Mouse (Mus musculus): Measurements from ENCODE around the gene Sfmbt2.

The Sfmbt2 gene

DNA sequence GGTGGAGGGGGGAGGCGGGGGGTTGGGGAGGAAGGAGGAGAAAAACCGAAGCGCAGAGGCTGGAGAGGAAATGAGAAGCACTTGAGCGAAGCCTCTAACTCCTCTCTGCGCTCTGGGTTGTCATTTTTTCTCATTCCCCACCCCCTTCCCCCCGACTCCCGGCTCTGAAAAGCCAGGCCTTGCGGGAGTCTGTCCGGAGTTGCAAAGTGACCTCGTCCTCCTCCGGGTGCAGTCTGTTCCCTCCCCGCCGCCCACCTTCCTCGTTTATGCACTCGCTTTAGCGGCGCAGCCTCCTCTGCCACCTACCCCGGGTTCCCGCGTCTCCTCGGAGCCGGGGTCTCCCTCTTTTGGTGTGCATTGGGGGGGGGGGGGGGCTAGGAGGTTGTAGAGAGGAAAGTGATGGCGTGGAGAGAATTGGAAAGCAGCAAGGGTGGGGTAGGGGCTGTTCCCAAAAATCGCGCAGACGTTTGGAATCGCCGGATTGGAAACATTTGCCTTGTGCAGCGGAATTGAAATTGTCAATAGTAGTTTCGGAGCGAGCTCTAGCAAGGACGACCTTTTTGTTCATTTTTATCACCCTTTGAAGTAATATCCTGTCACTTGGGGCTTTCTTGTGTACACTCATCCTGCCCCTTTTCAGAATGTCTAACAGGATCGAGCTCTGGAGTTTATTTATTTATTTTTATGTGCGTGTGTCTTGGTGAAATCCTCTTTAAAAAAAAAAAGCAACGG lies 2.6 kb downstream of the Sfmbt2 start:
- peak; percentile 42 for DNase-seq (ENCODE audit: low spot score)

- peak; percentile 46 for DNase-seq (ENCODE audit: low spot score)
Observed at GRCm38 (mm10) chr2:10373508-10374206, 3.3 kb downstream of the Sfmbt2 start.

DNA sequence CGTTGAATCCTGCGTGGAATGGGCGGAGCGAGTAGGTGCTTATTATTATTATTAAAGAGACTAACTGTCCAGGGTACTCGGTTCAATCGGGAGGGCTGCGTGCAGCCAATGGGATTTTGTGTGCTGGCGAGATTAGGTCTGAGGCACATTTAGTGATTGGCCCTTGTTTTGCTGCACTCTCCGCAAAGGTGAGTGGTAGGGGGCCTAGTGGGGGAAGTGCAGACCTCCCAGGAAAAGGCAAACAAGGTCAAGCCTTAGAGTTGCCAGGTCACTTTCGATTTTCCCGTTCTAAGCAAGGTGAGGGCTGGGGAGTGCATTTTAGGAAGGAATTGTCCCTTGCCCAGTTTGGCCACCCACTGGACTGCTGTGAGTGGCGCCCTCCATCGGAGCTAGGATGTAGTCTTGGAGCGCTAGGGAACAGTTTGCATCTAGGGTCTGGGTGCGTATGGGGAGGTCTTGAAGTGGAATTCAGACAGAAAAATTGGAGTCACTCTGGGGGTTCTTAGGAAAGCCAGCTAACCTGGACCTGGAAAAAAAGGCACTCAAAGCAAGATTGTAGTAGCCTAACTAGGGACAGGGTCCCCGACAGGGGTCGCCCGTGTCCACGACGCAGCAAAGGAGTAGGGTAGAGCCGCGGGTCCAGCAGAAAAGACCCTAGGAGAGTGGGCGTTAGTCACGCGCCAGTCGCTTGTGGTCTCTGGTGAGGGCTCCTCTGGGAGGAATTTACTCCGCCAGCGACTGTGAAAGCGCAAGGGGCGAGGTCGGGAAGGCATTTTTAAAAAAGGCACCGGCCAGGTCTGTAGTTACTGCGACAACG lies 4.1 kb downstream of the Sfmbt2 start:
- DNase-seq (ENCODE audit: low spot score): no peak

GRCm38 (mm10) chr2:10375024-10375372 lies 4.7 kb downstream of the Sfmbt2 start:
- DNase-seq (ENCODE audit: low spot score): no peak

GRCm38 (mm10) chr2:10389988-10390387 lies 19.7 kb downstream of the Sfmbt2 start:
- DNase-seq (ENCODE audit: low spot score): no peak

DNA sequence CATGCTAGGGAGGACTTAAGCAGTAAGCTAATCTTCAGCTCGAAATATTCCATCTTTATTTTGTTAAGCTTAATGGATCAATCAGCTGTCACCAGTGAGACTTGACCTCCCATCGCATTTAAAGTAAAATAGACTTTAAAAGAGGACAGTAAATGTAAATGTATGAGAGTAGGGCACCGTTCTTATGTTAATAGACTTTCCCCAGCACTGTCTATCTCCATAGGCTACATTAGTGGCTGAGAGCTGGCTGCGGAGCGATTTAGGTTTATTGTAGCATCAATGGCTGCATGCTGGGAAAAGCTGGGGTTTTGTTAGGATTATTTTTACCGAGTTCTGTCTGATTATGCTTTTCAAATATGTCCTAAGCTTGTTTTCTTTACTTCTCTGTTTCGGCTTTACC lies 20.5 kb downstream of the Sfmbt2 start:
- no peak for DNase-seq (ENCODE audit: low spot score)

DNA sequence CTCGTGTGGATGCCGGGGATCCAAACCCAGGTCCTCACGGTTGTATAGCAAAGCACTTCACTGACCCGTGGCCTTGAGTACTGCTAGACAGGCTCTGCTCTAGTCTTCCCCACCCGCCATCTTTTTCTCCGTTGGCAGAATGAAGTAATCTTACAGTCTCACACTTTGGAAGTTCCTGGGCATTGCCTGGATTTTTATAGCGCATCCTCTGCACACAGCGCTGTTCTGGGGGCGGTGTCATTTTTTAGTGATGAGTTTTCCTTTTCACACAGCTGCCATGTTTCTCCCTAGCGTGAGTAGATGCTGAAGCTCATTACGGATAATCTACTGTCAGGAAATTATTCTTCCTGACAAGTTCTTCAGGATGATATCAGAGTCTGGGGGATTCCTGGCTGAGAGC lies 24.8 kb downstream of the Sfmbt2 start:
- DNase-seq (ENCODE audit: low spot score): no peak

DNA sequence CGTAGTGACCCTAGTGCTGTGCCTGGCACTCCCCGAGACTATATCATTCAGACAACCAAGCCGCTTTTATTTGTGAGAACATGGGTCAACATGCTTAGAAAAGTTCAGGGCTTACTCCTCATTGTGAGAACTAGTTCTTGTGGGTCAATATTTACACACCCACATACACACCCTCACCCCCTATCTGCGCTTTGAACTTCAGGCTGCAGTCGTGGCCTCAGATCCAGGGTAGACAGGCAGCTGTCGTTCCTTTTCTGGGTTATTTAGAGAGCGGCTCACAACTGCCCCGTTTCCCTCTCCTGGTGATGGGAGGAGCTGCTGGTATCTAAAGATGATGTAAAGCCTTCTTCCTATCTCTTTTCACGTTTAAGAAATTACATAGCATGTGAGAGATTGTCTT lies 27.5 kb downstream of the Sfmbt2 start:
- no peak for DNase-seq (ENCODE audit: low spot score)

DNA sequence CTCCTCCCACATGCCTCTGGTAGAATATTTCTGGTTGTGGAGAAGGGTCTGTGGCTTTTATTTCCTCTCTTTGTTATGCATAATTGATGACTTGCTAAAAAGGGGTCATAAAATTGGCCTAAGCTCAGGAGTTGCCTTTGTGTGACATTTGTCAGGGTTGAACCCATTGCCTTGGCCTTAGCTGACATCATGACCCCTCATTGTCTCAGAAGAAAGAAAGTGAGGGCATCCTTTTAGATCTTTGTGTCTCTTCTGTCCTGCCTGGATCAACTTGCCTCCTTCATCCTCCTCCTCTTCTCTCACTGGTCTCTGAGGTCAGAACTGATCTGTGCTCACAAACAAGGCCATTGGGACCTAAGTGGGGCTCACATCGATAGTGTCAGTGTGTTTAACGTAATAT lies 35.8 kb downstream of the Sfmbt2 start:
- DNase-seq (ENCODE audit: low spot score): no peak

DNA sequence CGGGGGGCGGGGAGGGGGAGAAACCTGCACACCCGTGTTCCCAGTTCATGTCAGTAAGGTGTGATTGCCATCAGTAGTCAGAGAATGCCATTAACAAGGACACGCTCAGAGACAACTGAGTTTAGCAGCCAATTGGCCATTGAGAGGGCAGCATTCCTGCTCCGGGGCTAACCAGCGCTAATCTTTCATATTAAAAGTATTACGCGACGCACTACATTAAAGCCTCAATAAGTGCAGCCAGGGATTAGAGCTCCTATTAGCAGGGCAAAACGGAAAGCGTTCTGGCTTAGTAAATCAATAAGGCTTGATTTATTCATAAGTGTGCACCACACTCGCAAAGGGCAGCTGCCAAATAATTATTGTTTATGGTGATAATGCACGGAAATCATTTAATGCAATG lies 39.1 kb downstream of the Sfmbt2 start:
- DNase-seq (ENCODE audit: low spot score): no peak

GRCm38 (mm10) chr2:10410069-10410468 lies 39.8 kb downstream of the Sfmbt2 start:
- DNase-seq (ENCODE audit: low spot score): no peak

DNA sequence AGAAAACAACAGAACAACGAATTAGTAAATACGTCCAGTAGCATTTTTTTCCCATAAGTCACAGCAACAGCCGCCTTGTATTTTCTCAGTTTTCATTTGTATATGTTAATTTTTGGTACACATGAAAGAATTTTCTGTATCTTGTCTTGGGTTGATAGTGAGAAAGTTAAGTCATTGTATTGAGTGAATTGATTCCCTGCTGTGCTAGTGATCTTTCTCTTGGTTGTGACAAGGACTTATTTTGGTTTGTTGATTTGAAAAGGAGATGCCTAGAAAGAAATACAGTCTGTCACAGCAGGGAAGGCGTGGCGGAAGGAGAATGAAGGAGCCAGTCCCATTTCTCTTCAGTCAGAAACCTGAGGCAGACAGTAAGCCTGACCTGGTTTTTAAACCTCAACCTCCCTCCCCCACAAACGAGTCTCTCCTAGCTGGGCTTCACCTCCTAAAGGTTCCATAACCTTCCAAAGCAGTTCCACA lies 50.7 kb downstream of the Sfmbt2 start:
- no peak for DNase-seq (ENCODE audit: low spot score)

GRCm38 (mm10) chr2:10437290-10437689 lies 67.0 kb downstream of the Sfmbt2 start:
- no peak for DNase-seq (ENCODE audit: low spot score)

- no peak for DNase-seq (ENCODE audit: low spot score)
Observed at GRCm38 (mm10) chr2:10441811-10442210, 71.5 kb downstream of the Sfmbt2 start.

DNA sequence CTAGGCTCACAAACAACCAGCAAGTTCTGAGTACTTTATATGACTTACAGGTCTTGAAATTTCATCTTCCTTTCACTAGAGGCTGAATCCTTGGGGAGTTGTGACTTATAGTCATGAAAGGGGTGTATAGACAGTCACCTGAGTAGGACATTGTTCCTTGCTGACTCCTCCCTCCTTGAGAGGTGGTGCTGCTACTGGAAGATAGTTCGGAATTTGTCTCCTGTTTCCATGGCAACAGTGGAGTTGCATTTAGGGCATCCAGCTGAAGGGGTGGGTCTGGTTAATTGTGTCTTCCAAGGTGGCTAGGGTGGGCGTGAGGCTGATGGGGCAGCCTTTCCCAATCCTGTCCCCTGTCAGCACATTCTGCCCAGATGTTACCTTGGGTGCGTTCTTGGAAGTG lies 83.3 kb downstream of the Sfmbt2 start:
- DNase-seq (ENCODE audit: low spot score): no peak

- no peak for DNase-seq (ENCODE audit: low spot score)
Observed at GRCm38 (mm10) chr2:10458309-10458708, 88.0 kb downstream of the Sfmbt2 start.

DNA sequence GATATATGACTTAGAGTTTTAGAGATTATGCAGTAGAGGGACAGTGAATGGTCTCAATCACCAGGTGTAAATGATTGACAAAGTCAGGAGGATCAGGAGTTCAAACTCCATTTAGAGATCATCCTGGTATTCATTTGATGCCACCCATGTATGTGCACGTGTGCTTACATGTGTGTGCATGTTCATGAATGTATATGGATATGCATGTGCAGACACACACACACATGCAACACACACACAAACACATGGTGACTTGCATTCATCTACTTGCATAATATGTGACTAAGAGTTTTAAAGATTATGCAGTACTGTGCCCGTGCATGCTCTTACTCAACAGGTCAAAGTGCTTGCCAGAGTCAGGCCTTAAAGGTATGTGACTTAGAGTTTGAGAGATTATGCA lies 146.2 kb downstream of the Sfmbt2 start:
- no peak for DNase-seq (ENCODE audit: low spot score)

GRCm38 (mm10) chr2:10521719-10522415 lies 151.6 kb downstream of the Sfmbt2 start:
- no peak for DNase-seq (ENCODE audit: low spot score)

DNA sequence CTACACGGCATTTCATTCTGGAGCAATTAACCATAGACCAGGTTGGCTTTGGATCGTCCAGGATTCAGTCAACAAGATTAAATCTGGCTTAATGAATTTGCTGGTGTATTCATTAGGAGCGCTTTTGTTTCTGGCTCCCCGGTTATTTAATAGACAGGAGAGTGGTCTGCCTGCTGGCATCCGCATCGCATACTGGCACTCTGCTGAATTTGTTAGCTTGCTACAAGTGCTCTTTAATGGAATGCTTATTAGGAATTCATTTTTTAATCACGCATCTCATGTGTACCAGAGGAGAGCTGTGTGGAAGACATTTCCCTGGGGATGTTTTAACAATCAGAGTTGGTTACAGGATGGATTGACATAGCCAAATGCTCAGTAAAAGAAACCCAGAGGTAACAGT lies 155.3 kb downstream of the Sfmbt2 start:
- no peak for DNase-seq (ENCODE audit: low spot score)

GRCm38 (mm10) chr2:10541762-10542161 lies 171.5 kb downstream of the Sfmbt2 start:
- DNase-seq (ENCODE audit: low spot score): no peak

- no peak for DNase-seq (ENCODE audit: low spot score)
Observed at GRCm38 (mm10) chr2:10542388-10542787, 172.1 kb downstream of the Sfmbt2 start.

DNA sequence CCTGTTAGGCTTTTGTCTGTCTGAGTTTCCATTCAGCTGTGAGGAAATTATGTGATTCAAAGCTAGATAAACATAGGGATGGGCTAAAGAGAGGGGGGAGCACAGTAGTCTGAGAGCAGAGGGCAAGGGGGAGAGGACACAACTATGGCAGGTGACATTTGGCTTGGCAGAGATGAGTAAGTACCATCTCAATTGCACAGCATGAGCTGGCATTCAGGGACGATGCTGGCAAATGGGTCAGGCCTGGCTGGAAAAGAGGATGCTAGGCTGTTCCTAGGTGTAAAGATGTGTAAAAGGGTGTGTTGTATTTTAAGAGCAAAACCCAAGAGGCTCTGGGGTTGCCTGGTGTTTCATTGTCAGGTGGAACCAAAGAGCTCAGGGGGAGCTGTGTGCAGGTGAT lies 188.5 kb downstream of the Sfmbt2 start:
- DNase-seq (ENCODE audit: low spot score): no peak

Data from MN1 (cell line).